Mouse (Mus musculus) heart, postnatal 0 days (tissue): ENCODE data around the gene Hax1.

Experiments used
- CTCF ChIP-seq: IDR thresholded peaks from 2 replicates; pipeline ENCODE4 v1.5.1; 2016; ENCODE audit warnings: antibody characterized with exemption, control low read depth, low read depth
- EP300 ChIP-seq: IDR thresholded peaks from 2 replicates; pipeline ENCODE4 v1.6.1; 2016; ENCODE audit warnings: antibody characterized with exemption, low read depth

GRCm38 (mm10) chr3:90004091-90004796 lies 5.7 kb upstream of the Hax1 start:
- TF ChIP-seq CTCF, result no peak
- no peak for TF ChIP-seq EP300
